Mouse (Mus musculus) liver, adult 2 months (tissue): Measurements from ENCODE around the gene Sp1. TPM values are rescaled to one million over a fixed set of nuclear protein-coding genes. Genes with fewer than 3 reads are reported as not detected.

Source experiments
- DNase-seq: peaks from one replicate; pipeline ENCODE4 v3.0.0-alpha.2; 2011; ENCODE audit warnings: low read depth, low spot score; ENCODE audit errors: extremely low read depth
- H3K27ac ChIP-seq: fragments of 200-500 bp; replicated peaks from 2 replicates; pipeline ENCODE4 v1.5.1; 2012; ENCODE audit warnings: low read depth, mild to moderate bottlenecking, control low read depth, inconsistent platforms, low read length; ENCODE audit not compliant: insufficient read depth
- H3K27me3 ChIP-seq: fragments of 200-500 bp; 2 replicates; pipeline ENCODE4 v1.6.1; 2012; ENCODE audit warnings: mild to moderate bottlenecking, moderate library complexity, low read length, inconsistent platforms; ENCODE audit not compliant: control insufficient read depth, insufficient read depth
- H3K36me3 ChIP-seq: fragments of 200-500 bp; 2 replicates; pipeline ENCODE4 v1.6.1; 2012; ENCODE audit warnings: low read length, inconsistent platforms; ENCODE audit not compliant: control insufficient read depth, insufficient read depth
- H3K4me1 ChIP-seq: fragments of 200-500 bp; 2 replicates; pipeline ENCODE4 v1.6.1; 2011; ENCODE audit warnings: low read length; ENCODE audit not compliant: control insufficient read depth, insufficient read depth
- H3K4me3 ChIP-seq: fragments of 200-500 bp; 2 replicates; pipeline ENCODE4 v1.5.1; 2011; ENCODE audit warnings: low read depth, mild to moderate bottlenecking, control low read depth, low read length, moderate library complexity; ENCODE audit not compliant: insufficient read depth
- H3K79me2 ChIP-seq: fragments of 200-500 bp; 2 replicates; pipeline ENCODE4 v1.6.1; 2012; ENCODE audit warnings: inconsistent platforms, mild to moderate bottlenecking, low read length, moderate library complexity; ENCODE audit not compliant: control insufficient read depth, insufficient read depth
- H3K9ac ChIP-seq: fragments of 200-500 bp; 2 replicates; pipeline ENCODE4 v1.6.1; 2012; ENCODE audit warnings: low read depth, mild to moderate bottlenecking, control low read depth, inconsistent platforms, low read length
- CTCF ChIP-seq: fragments of 200-500 bp; IDR thresholded peaks from 2 replicates; pipeline ENCODE4 v1.5.1; 2011; ENCODE audit warnings: low read depth, low read length, control low read depth
- POLR2A ChIP-seq: fragments of 200-500 bp; IDR thresholded peaks from 2 replicates; pipeline ENCODE4 v1.6.1; 2011; ENCODE audit warnings: low read length, control low read depth; ENCODE audit not compliant: insufficient read depth; ENCODE audit errors: extremely low read depth
- WGBS: fragments of 180-500 bp; shearing (Covaris S2); methylation state at CpG from one replicate; pipeline ENCODE4 v1.1.7; 2018; 5-methylcytosine and 5-hydroxymethylcytosine counted together
- polyA plus RNA-seq: library from polyadenylated mRNA; depleted of rRNA; stranded (reverse); fragments of >200 nt; gene quantifications from 2 replicates; pipeline ENCODE4 v1.2.3, GENCODE M21; 2012
- total RNA-seq: library from RNA; depleted of rRNA; stranded (reverse); fragments of >200 nt; gene quantifications from 2 replicates; pipeline ENCODE4 v1.2.3, GENCODE M21; 2014

Gene Sp1
- total and polyA plus RNA-seq, 2 experiments, result 7.3 to 16.7 TPM

GRCm38 (mm10) chr15:102400476-102401045 is 5.4 kb upstream of the Sp1 start:
- no peak for TF ChIP-seq POLR2A
- no peaks in the 10 kb centered on the region for H3K79me2 ChIP-seq
- peak; percentile 85 for DNase-seq
- H3K36me3 ChIP-seq, result no peaks in the 10 kb centered on the region
- no peaks in the 10 kb centered on the region for H3K27me3 ChIP-seq
- peaks cover 17% of the 10 kb centered on the region for H3K4me1 ChIP-seq
- H3K4me3 ChIP-seq, result 0 out of 2 replicates have a peak overlapping the region, but pooled peaks have one; percentile 11
- H3K9ac ChIP-seq, result peak overlapping the region; percentile 73; the same call in 1 of the 2 replicates
- 32% methylated on average over 10 of the region's 10 CpGs for WGBS
- H3K27ac ChIP-seq, result peak overlapping the region; percentile 92

DNA sequence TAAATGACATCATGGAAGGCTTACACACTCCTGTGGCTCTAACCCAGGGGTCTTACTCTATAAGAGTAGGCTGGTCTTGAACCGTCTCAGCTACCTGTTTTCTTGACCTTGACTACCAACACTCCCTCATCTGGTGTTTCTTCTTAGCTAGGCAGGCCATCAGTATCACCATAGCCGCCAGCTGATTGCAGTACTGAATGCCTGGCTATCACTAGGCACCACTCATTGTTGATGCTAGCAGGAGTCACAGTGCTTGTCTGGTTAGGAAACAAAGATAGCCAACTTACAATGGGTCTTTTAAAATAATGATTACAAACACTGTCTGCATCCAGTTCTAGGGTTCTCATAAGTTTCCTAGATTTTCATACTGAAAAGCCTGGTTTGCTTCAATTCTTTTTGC is 4.7 kb upstream of the Sp1 start:
- no peaks in the 10 kb centered on the region for H3K79me2 ChIP-seq
- H3K36me3 ChIP-seq, result no peaks in the 10 kb centered on the region
- no peak for DNase-seq
- H3K4me3 ChIP-seq, result no peak overlapping the region
- TF ChIP-seq CTCF (no peak), POLR2A (no peak)
- H3K27me3 ChIP-seq, result no peaks in the 10 kb centered on the region
- 84% methylated on average over 2 of the region's 2 CpGs for WGBS
- peaks cover 14% of the 10 kb centered on the region for H3K4me1 ChIP-seq
- no peak overlapping the region for H3K9ac ChIP-seq
- peak overlapping the region; percentile 28 for H3K27ac ChIP-seq

GRCm38 (mm10) chr15:102402210-102402609 is 3.7 kb upstream of the Sp1 start:
- no peak for DNase-seq
- Histone ChIP-seq H3K36me3 (no peaks in the 10 kb centered on the region), H3K4me3 (no peak overlapping the region), H3K27ac (no peak overlapping the region), H3K27me3 (no peaks in the 10 kb centered on the region), H3K9ac (no peak overlapping the region), H3K79me2 (no peaks in the 10 kb centered on the region), H3K4me1 (peaks cover 8% of the 10 kb centered on the region)
- WGBS, result 98% methylated on average over 3 of the region's 3 CpGs
- TF ChIP-seq POLR2A, result no peak
- no peak for TF ChIP-seq CTCF

DNA sequence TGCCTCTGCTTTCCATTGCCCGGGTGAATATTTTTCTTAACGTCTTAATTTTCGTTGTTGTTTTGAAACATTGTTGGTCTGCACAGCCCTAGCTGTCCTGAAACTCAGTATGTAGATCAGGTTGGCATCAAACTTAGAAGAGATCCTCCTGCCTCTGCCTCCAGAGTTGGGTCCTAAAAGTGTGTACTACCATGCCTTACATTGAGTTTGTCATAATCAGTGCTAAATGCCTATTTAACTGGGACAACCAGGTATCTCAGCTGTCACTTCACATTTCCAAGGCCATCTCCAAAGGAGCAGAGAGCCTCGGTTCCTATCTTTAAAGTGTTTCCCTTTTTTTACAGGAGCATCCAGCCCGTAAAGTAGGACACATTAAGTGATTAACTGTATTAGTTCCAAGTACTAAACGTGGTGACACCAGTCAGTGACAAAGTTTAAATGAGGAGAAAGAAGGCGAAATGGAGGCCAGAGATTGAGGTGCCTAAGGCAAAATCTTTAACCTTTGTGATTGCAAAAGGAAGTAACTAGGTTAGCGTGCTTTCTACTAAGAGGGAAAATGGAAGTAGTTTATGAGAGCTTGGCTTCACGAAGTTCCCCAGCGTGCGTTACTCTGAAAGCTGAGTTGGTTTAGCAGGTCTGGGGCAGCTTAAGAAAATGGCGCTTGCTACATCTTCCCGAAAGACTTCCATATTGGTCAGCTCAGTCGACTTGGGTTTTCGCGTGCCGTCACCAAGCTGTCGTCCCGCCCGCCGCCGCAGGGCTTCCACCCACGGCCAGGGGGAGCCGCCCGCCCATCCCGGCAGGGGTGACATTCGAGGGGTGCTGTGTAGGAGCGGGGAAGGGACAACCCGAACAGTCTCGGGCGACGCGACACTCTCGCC is 1.1 kb upstream of the Sp1 start:
- Histone ChIP-seq H3K36me3 (peaks cover 16% of the 10 kb centered on the region; the same call in 1 of the 2 replicates), H3K9ac (peak overlapping the region; percentile 93), H3K79me2 (peaks cover 17% of the 10 kb centered on the region), H3K4me1 (peaks cover 16% of the 10 kb centered on the region), H3K4me3 (peak overlapping the region; percentile 79), H3K27me3 (no peaks in the 10 kb centered on the region), H3K27ac (peak overlapping the region; percentile 98)
- no peak for DNase-seq
- TF ChIP-seq POLR2A (no peak), CTCF (peak; percentile 57)
- 12% methylated on average over 34 of the region's 34 CpGs for WGBS

DNA sequence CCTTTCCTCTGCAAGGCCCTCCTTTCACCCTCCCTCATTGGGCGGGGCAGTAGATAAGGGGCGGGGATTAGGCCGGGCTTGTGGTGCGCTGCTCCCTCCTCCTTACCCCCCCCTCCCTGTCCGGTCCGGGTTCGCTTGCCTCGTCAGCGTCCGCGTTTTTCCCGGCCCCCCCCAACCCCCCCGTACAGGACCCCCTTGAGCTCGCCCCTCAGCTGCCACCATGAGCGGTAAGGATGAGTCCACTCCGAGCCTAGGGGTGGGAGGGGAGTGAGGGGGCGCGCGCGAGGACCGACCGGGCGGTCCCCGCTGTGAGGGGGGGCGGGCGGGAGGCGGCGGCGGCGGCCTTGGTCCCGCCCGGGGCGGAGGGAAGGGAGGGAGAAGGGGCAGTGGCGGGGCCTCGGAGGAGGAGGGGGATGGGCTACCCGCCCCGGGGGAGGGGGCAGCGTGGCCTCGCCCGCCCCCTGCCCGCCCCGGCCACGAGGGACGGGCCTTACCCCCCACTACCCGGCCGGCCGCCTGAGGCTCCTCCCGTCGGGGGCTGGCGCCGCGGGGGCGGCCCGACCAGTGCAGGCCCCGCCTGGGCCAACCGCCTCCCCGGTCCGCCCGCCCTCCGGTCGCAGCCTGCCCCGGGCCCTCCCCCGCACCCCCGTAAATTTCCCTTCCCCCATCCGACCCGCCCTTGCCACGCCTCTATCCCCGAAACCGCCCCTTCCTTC is 411 bp downstream of the Sp1 start:
- Histone ChIP-seq H3K4me3 (peak overlapping the region; percentile 69), H3K27me3 (no peaks in the 10 kb centered on the region), H3K9ac (peak overlapping the region; percentile 79), H3K4me1 (peaks cover 14% of the 10 kb centered on the region), H3K36me3 (peaks cover 23% of the 10 kb centered on the region; the same call in 1 of the 2 replicates), H3K79me2 (peaks cover 23% of the 10 kb centered on the region), H3K27ac (no peak overlapping the region)
- TF ChIP-seq POLR2A (peak; percentile 38; the same call in 1 of the 2 replicates), CTCF (no peak)
- WGBS, result 2% methylated on average over 24 of the region's 69 CpGs
- DNase-seq, result peak; percentile 68
